Mouse (Mus musculus) liver, postnatal 0 days (tissue): ENCODE results near the gene Dpp8. TPM values are rescaled to one million over a fixed set of nuclear protein-coding genes. Genes with fewer than 3 reads are reported as not detected.

Experiments used
- ATAC-seq: fragments of 200-750 bp; cut with Nextera tagmentation; 2 replicates; pipeline ENCODE4 v1.8.0; 2017; ENCODE audit warnings: mild to moderate bottlenecking, moderate library complexity
- DNase-seq: peaks from one replicate; pipeline ENCODE4 v3.0.0-alpha.2; 2016
- H3K27ac ChIP-seq: fragments of 300-500 bp; sonication (generic); 2 replicates; pipeline ENCODE4 v1.5.1; 2014; ENCODE audit warnings: antibody characterized with exemption, moderate library complexity, mild to moderate bottlenecking, low read depth
- H3K27me3 ChIP-seq: fragments of 300-500 bp; sonication (generic); 2 replicates; pipeline ENCODE4 v1.6.1; 2014; ENCODE audit warnings: low read length, control low read depth, mixed read lengths; ENCODE audit not compliant: insufficient read depth
- H3K36me3 ChIP-seq: fragments of 300-500 bp; sonication (generic); replicated peaks from 2 replicates; pipeline ENCODE4 v1.6.1; 2014; ENCODE audit warnings: mild to moderate bottlenecking, control low read depth, low read length, moderate library complexity, mixed read lengths; ENCODE audit not compliant: insufficient read depth
- H3K4me1 ChIP-seq: fragments of 300-500 bp; sonication (generic); 2 replicates; pipeline ENCODE4 v1.6.1; 2014; ENCODE audit warnings: antibody characterized with exemption, mild to moderate bottlenecking, control low read depth; ENCODE audit not compliant: insufficient read depth
- H3K4me2 ChIP-seq: fragments of 300-500 bp; sonication (generic); 2 replicates; pipeline ENCODE4 v1.6.1; 2014; ENCODE audit warnings: low read depth, mild to moderate bottlenecking, low read length, moderate library complexity, mixed read lengths
- H3K4me3 ChIP-seq: fragments of 300-500 bp; sonication (generic); 2 replicates; pipeline ENCODE4 v1.5.1; 2014; ENCODE audit warnings: low read depth, low read length
- H3K9ac ChIP-seq: fragments of 300-500 bp; sonication (generic); replicated peaks from 2 replicates; pipeline ENCODE4 v1.6.1; 2014; ENCODE audit warnings: mild to moderate bottlenecking, moderate library complexity
- H3K9me3 ChIP-seq: fragments of 300-500 bp; sonication (generic); 2 replicates; pipeline ENCODE4 v1.6.1; 2016; ENCODE audit warnings: mild to moderate bottlenecking, control low read depth, low read length, mixed read lengths
- CTCF ChIP-seq: sonication (generic); IDR thresholded peaks from 2 replicates; pipeline ENCODE4 v1.5.1; 2016; ENCODE audit warnings: antibody characterized with exemption, low read depth
- EP300 ChIP-seq: IDR thresholded peaks from 2 replicates; pipeline ENCODE4 v1.6.1; 2016; ENCODE audit warnings: antibody characterized with exemption, low read depth, mild to moderate bottlenecking
- WGBS: fragments of 180-500 bp; shearing (Covaris S2); extraction: QIAGEN DNeasy Blood & Tissue Kit; methylation state at CpG from one replicate; pipeline ENCODE4 v1.1.7; 2014; ENCODE audit not compliant: insufficient replicate concordance; 5-methylcytosine and 5-hydroxymethylcytosine counted together
- polyA plus RNA-seq: library from polyadenylated mRNA; unstranded; fragments of >200 nt; fragmentation: Nextera tagmentation; extraction: Ambion mirVana; gene quantifications from 2 replicates; pipeline ENCODE4 v1.2.1, GENCODE M21; 2015

The Dpp8 gene
- polyA plus RNA-seq, 1 experiment from 2014 or later, result 10.6 TPM

DNA sequence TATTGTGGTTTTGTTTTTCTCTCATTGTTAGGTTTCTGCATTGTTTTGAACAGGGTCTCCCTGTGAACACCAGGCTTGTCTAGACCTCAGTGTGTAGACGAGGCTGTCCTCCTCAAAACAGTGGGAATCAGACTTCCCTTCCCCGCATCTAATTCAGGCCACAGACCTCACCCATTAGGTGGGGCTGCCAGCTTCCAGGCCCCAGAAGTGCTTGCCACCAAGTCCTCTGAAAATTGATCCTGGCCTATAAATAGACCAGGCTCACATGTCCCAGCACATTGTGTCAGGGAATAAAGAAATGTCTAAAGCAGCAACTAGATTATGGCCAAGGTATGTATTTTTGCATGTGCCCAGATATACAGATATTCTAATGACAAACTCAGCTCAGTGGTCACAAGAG lies 83.7 kb downstream of the Dpp8 start:
- Histone ChIP-seq H3K9me3 (no peaks in the 10 kb centered on the region), H3K27me3 (no peaks in the 10 kb centered on the region), H3K27ac (no peak overlapping the region), H3K36me3 (0 out of 2 replicates have a peak, but pooled peaks cover 3% of the 10 kb centered on the region), H3K9ac (no peak overlapping the region), H3K4me3 (no peak overlapping the region), H3K4me1 (peaks cover 7% of the 10 kb centered on the region; the same call in 1 of the 2 replicates), H3K4me2 (no peak overlapping the region)
- WGBS, result 68% methylated on average over 2 of the region's 2 CpGs
- no peak for TF ChIP-seq CTCF
- TF ChIP-seq EP300, result no peak
- DNase-seq (no peak), ATAC-seq (no peak)

DNA sequence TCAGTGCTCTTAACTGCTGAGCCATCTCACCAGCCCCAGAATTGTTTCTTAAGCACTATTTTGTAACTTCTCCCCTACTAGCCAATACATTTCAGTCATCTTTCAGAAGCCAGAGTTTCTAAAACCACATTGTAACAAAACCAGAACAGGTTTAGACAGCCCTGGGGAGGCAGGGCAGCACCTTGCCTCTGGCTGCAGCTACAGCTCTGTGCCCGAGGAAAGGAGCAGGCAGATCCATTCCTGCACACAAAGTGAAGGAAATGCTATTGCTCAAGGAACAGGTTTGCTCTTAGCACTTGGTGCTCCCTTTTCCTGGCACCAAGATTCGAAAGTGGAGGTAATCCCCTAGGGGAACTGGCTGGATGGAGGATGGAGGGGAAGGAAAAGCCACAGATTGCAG lies 85.3 kb downstream of the Dpp8 start:
- Histone ChIP-seq H3K4me3 (no peak overlapping the region), H3K36me3 (0 out of 2 replicates have a peak, but pooled peaks cover 6% of the 10 kb centered on the region), H3K9ac (no peak overlapping the region), H3K27ac (no peak overlapping the region), H3K4me2 (no peak overlapping the region), H3K4me1 (peaks cover 6% of the 10 kb centered on the region; the same call in 1 of the 2 replicates), H3K9me3 (no peaks in the 10 kb centered on the region), H3K27me3 (peaks cover 2% of the 10 kb centered on the region; the same call in 1 of the 2 replicates)
- DNase-seq (no peak), ATAC-seq (no peak)
- 51% methylated on average over 2 of the region's 2 CpGs for WGBS
- TF ChIP-seq EP300, result no peak
- TF ChIP-seq CTCF, result no peak

DNA sequence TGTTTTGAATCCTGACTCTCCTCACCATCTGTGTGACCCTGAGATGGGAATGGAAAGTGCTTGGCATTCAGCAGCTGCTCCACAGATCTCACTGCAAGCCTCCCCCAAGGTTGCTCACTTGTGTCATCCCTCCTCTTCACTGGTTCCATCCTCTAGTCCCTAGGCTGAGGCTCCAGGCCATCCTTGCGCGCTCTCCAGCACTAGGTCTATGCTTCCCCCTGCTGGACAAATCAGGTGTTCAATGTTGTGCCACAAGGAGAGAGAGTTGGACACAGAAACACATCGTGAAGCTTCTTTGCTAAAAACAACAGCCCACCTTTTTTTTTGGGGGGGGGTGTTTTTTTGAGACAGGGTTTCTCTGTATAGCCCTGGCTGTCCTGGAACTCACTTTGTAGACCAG lies 88.7 kb downstream of the Dpp8 start:
- peak; percentile 65 for ATAC-seq
- TF ChIP-seq CTCF (peak; percentile 92), EP300 (no peak)
- 6% methylated on average over 3 of the region's 3 CpGs for WGBS

DNA sequence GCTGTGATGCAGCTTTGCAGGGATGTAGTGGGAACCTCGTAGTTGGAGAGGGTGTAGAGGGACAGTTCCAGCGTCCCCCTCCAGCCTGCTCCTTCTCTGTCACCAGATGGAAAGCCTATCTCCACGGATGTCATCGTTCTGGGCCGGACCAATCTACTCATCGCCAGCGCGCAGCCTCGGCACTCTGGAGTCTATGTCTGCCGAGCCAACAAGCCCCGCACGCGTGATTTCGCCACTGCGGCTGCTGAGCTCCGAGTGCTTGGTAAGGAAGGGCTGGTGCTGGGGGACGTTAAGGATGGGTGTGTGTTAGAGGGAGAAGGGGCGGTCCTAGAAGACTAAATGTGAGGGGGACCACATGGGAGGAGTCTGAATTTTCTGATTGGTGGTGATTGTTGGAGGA lies 90.3 kb downstream of the Dpp8 start:
- DNase-seq, result no peak
- TF ChIP-seq EP300 (no peak), CTCF (no peak)
- no peaks in the 10 kb centered on the region for H3K4me1 ChIP-seq
- 24% methylated on average over 18 of the region's 18 CpGs for WGBS
- peaks cover 5% of the 10 kb centered on the region; the same call in 1 of the 2 replicates for H3K36me3 ChIP-seq
- no peak for ATAC-seq
- H3K27me3 ChIP-seq, result peaks cover 15% of the 10 kb centered on the region; the same call in 1 of the 2 replicates
- H3K9me3 ChIP-seq, result no peaks in the 10 kb centered on the region
- H3K4me2 ChIP-seq, result no peak overlapping the region
- H3K4me3 ChIP-seq, result no peak overlapping the region
- no peak overlapping the region for H3K9ac ChIP-seq
- H3K27ac ChIP-seq, result no peak overlapping the region

More for the DNA sequence above, 88.7 kb downstream of the Dpp8 start:
- H3K27me3 ChIP-seq, result peaks cover 15% of the 10 kb centered on the region; the same call in 1 of the 2 replicates
- H3K27ac ChIP-seq, result no peak overlapping the region
- peak; percentile 77 for DNase-seq
- peaks cover 5% of the 10 kb centered on the region; the same call in 1 of the 2 replicates for H3K36me3 ChIP-seq
- no peaks in the 10 kb centered on the region for H3K9me3 ChIP-seq
- no peak overlapping the region for H3K9ac ChIP-seq
- H3K4me1 ChIP-seq, result no peaks in the 10 kb centered on the region
- H3K4me2 ChIP-seq, result no peak overlapping the region
- no peak overlapping the region for H3K4me3 ChIP-seq

DNA sequence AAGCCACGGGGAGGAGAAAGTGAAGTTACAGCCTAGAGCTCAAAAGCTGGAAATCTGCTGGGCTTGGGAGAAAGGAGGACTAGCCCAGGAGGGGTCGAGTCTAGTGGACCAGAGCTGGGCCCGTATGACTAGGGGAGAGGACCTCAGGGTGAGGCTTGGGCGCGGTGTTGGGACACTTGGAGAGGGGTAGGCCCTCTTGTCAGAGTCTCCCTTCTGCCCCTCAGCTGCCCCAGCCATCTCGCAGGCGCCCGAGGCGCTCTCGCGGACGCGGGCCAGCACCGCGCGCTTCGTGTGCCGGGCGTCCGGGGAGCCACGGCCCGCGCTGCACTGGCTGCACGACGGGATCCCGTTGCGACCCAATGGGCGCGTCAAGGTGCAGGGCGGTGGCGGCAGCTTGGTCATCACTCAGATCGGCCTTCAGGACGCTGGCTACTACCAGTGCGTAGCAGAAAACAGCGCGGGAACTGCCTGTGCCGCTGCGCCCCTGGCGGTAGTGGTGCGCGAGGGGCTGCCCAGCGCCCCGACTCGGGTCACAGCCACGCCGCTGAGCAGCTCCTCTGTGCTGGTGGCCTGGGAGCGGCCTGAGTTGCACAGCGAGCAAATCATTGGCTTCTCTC lies 91.4 kb downstream of the Dpp8 start:
- Histone ChIP-seq H3K4me1 (no peaks in the 10 kb centered on the region; the same call in 1 of the 2 replicates), H3K27ac (no peak overlapping the region), H3K4me2 (peak overlapping the region; percentile 60), H3K36me3 (peaks cover 5% of the 10 kb centered on the region; the same call in 1 of the 2 replicates), H3K9ac (no peak overlapping the region), H3K9me3 (no peaks in the 10 kb centered on the region), H3K4me3 (peak overlapping the region; percentile 32), H3K27me3 (peaks cover 15% of the 10 kb centered on the region; the same call in 1 of the 2 replicates)
- 14% methylated on average over 46 of the region's 48 CpGs for whole genome bisulfite sequencing
- DNase-seq, result peak; percentile 62
- no peak for TF ChIP-seq EP300
- TF ChIP-seq CTCF, result peak; percentile 69
- no peak for ATAC-seq

DNA sequence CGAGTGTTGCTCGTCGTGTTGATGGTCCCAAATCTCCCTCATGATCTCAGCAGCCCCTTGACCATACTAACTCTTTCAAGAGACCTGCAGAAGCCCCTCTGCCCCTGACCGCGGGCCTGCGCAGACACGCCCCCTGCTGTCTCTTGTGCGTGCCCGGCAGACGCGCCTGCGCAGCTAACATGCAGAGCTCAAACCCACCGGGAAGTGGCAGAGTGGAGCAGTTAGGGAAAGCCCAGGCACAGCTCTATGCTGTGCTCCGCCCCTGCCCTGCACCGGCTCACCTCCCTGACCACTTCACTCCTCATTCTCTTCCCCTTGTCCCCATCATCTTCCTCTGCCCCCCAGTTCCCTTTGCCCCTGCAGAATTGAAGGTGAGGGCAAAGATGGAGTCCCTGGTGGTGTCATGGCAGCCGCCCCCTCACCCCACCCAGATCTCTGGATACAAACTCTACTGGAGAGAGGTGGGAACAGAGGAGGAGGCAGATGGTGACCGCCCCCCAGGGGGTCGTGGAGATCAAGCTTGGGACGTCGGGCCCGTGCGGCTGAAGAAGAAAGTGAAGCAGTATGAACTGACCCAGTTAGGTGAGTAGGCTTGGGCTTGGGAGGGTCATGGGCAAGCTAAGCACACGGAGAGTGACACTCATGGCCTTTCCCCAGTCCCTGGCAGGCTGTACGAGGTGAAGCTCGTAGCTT lies 96.1 kb downstream of the Dpp8 start:
- TF ChIP-seq EP300 (no peak), CTCF (peak; percentile 66)
- no peak overlapping the region for H3K27ac ChIP-seq
- H3K27me3 ChIP-seq, result peaks cover 9% of the 10 kb centered on the region; the same call in 1 of the 2 replicates
- H3K9me3 ChIP-seq, result no peaks in the 10 kb centered on the region
- no peak overlapping the region for H3K9ac ChIP-seq
- WGBS, result 17% methylated on average over 25 of the region's 25 CpGs
- peak overlapping the region; percentile 58 for H3K4me2 ChIP-seq
- ATAC-seq (peak; percentile 38; the same call in 1 of the 2 replicates), DNase-seq (peak; percentile 50)
- 0 out of 2 replicates have a peak overlapping the region, but pooled peaks have one; percentile 13 for H3K4me3 ChIP-seq
- H3K36me3 ChIP-seq, result no peaks in the 10 kb centered on the region; the same call in 1 of the 2 replicates
- H3K4me1 ChIP-seq, result no peaks in the 10 kb centered on the region; the same call in 1 of the 2 replicates
